Mouse (Mus musculus) cortical plate, adult 2 months (tissue): Measurements from ENCODE around the gene Gm5767.

ENCODE experiments used
- CTCF ChIP-seq: fragments of 200-500 bp; IDR thresholded peaks from 2 replicates; pipeline ENCODE4 v1.5.1; 2011; ENCODE audit warnings: mild to moderate bottlenecking, control low read depth, low read length; ENCODE audit not compliant: insufficient read depth; ENCODE audit errors: extremely low read depth
- POLR2A ChIP-seq: fragments of 200-500 bp; IDR thresholded peaks from 2 replicates; pipeline ENCODE4 v1.6.1; 2011; ENCODE audit warnings: mild to moderate bottlenecking, low read length, control low read depth; ENCODE audit not compliant: insufficient read depth; ENCODE audit errors: extremely low read depth

GRCm38 (mm10) chr16:8715513-8716080, 35.0 kb downstream of the Gm5767 start:
- no peak for TF ChIP-seq POLR2A
- no peak for TF ChIP-seq CTCF
